Mouse (Mus musculus) embryonic fibroblast, embryonic 13.5 days (primary cell): ENCODE measurements around the gene Cadps.

ENCODE experiments used
- CTCF ChIP-seq: IDR thresholded peaks from 2 replicates; pipeline ENCODE4 v1.5.1; 2011; ENCODE audit warnings: mild to moderate bottlenecking, control low read depth, low read length, moderate library complexity, borderline replicate concordance; ENCODE audit not compliant: insufficient read depth
- POLR2A ChIP-seq: IDR thresholded peaks from 2 replicates; pipeline ENCODE4 v1.6.1; 2011; ENCODE audit warnings: low read depth, mild to moderate bottlenecking, control low read depth, low read length, moderate library complexity

DNA sequence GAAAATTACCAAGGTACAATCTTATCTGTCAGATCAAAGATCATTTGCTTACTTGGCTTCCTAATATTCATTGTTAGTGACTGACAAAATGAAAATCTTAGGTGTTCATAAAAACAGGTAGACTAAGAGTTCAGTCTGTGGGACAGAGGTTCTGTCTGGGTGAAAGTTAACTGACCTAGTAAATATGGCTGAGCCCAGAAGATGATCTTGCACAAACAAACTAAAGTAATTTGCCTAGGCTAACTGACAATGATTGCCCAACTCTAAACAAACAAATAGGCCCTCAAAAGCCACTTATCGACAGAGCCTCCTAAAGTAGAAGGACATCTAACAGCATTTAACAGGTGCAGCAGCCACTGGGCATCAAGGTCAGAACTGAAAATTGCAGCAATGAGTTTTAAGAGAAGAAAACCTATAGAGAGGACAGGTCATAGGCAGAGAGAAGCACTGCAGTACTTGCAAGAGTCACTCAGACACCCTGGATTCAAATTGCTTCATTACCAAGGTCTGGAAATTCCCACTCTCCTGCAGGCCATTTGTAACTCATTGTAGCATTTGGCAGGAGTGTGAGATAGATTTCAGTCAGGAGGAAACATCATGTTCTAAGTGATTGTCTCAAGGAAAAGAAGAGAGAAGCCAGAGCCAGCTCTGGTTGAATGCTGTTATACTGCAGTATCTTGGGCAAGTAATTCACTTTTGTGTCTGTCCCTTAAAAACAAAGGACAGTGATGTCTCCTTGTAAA lies 100.3 kb downstream of the Cadps start:
- TF ChIP-seq POLR2A (no peak), CTCF (no peak)
